Mouse (Mus musculus) small intestine, adult 2 months (tissue): ENCODE measurements around the gene Rnf151.

Source experiments
- CTCF ChIP-seq: fragments of 200-500 bp; IDR thresholded peaks from 2 replicates; pipeline ENCODE4 v1.5.1; 2012; ENCODE audit warnings: low read depth, mild to moderate bottlenecking, control low read depth, inconsistent platforms, low read length, moderate library complexity, mixed read lengths; ENCODE audit not compliant: insufficient replicate concordance, insufficient read length; ENCODE audit errors: extremely low read depth
- POLR2A ChIP-seq: fragments of 200-500 bp; IDR thresholded peaks from 2 replicates; pipeline ENCODE4 v1.6.1; 2012; ENCODE audit warnings: low read depth, mild to moderate bottlenecking, control low read depth, inconsistent platforms, low read length, moderate library complexity

GRCm38 (mm10) chr17:24676877-24677276 is 41.0 kb downstream of the Rnf151 start:
- TF ChIP-seq CTCF, result no peak
- TF ChIP-seq POLR2A, result no peak
